11 mouse cellular contexts compared by ENCODE assay signal in the genomic region with DNA sequence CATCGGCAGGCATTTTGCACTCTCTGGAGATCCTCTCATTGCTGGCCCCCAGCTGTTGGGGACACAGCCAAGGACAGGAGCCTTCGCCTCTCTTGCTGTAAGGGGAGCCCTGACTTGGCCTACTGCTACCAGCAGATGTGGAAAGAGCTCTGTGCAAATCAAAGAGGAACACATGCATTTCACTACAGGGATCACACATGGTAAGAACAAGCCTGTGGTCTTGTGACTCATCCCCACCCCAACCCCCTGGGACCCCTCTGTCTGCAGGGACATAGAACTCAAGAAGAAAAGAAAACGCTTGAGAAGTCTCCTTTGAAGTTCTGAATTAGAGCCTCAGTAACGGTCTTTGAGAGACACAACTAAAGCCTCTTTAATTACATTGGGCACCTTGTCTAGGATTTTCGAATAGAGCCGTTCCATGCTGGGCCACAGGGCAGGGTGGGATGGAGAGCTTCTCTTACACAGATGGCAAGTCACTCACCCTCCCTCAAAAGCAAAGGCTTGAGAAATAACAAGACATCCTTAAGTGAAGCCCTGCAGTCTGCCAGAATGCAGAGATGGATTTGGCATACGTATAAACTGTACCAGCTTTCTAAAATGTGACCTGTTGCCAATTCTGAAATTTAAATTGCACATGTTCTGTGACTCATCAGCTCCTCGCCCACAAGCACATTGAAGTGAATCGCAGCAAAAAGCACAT.
DNase-seq lines count a peak whose midpoint lies in the region.
"Had no signal": no experiment of that assay in that cellular context is flagged by ENCODE, and none has a peak within 500 bp of the region (broad histone marks: within the 10 kb centered on the region; RNA-seq: fewer than 3 reads in every experiment).

No protein-coding gene starts in this region.

- peak; percentile 82 for DNase-seq in heart, adult 11 months
- DNase-seq in heart, postnatal 4 days, result no peak
- peak; percentile 60 for DNase-seq in brain, embryonic 18.5 days (ENCODE audit: low read depth, low spot score)
- DNase-seq in layer of hippocampus, adult 9-11 months, result peak; percentile 79
- peak; percentile 63 for DNase-seq in right cerebral cortex, postnatal 25 days
- no peak for DNase-seq in urinary bladder, postnatal 10 days (ENCODE audit: low spot score)
- no peak for DNase-seq in lung, postnatal 36 days
- DNase-seq in lung, postnatal 4 days, result no peak
- DNase-seq: adrenal gland, postnatal 14 days; cerebellum, adult 9-10 months; liver, embryonic 13.5 days had no signal

Comparison
In these comparisons a context has a peak if more than half of its experiments do, and no peak if none do; other contexts are left out.
1. DNase-seq: peak in heart, adult 11 months (single experiment), brain, embryonic 18.5 days (single experiment), layer of hippocampus, adult 9-11 months (single experiment) and right cerebral cortex, postnatal 25 days (single experiment); none in heart, postnatal 4 days (single experiment), urinary bladder, postnatal 10 days (single experiment), lung, postnatal 36 days (single experiment) and lung, postnatal 4 days (0 of 2).